Mouse (Mus musculus) midbrain, embryonic 14.5 days (tissue): ENCODE data around the gene Slc35f6. TPM values are rescaled to one million over a fixed set of nuclear protein-coding genes. Genes with fewer than 3 reads are reported as not detected.
A peak's percentile ranks its signal among the peaks of the same experiment; 100 is the strongest.
"Not testable (repeated sequence)": the region's sequence is repeated elsewhere in the genome, so short reads cannot be mapped to it uniquely, and the experiment has no call there.

Experiments used
- ATAC-seq: fragments of 200-750 bp; cut with Nextera tagmentation; 2 replicates; pipeline ENCODE4 v1.8.0; 2017; ENCODE audit warnings: moderate number of reproducible peaks, moderate library complexity; ENCODE audit not compliant: low FRiP score, low TSS enrichment
- DNase-seq: peaks from one replicate; pipeline ENCODE4 v3.0.0-alpha.2; 2015
- H3K27ac ChIP-seq: fragments of 300-500 bp; sonication (generic); replicated peaks from 2 replicates; pipeline ENCODE4 v1.5.1; 2014; ENCODE audit warnings: mild to moderate bottlenecking, low read depth, low read length, moderate library complexity
- H3K27me3 ChIP-seq: fragments of 300-500 bp; sonication (generic); 2 replicates; pipeline ENCODE4 v1.6.1; 2014; ENCODE audit warnings: low read length, control low read depth, mixed read lengths; ENCODE audit not compliant: control insufficient read depth, insufficient read depth
- H3K36me3 ChIP-seq: fragments of 300-500 bp; sonication (generic); 2 replicates; pipeline ENCODE4 v1.6.1; 2014; ENCODE audit warnings: low read length, control low read depth; ENCODE audit not compliant: control insufficient read depth, insufficient read depth
- H3K4me1 ChIP-seq: fragments of 300-500 bp; sonication (generic); 2 replicates; pipeline ENCODE4 v1.6.1; 2014; ENCODE audit warnings: mild to moderate bottlenecking, antibody characterized with exemption, low read length, control low read depth; ENCODE audit not compliant: control insufficient read depth, insufficient read depth
- H3K4me2 ChIP-seq: fragments of 300-500 bp; sonication (generic); 2 replicates; pipeline ENCODE4 v1.6.1; 2014; ENCODE audit warnings: mild to moderate bottlenecking, low read length, moderate library complexity
- H3K4me3 ChIP-seq: fragments of 300-500 bp; sonication (generic); replicated peaks from 2 replicates; pipeline ENCODE4 v1.5.1; 2014; ENCODE audit warnings: low read depth, low read length
- H3K9ac ChIP-seq: fragments of 300-500 bp; sonication (generic); replicated peaks from 2 replicates; pipeline ENCODE4 v1.6.1; 2014; ENCODE audit warnings: mild to moderate bottlenecking, low read length, moderate library complexity
- H3K9me3 ChIP-seq: fragments of 300-500 bp; sonication (generic); 2 replicates; pipeline ENCODE4 v1.6.1; 2016; ENCODE audit warnings: low read length, control low read depth, mixed read lengths; ENCODE audit not compliant: control insufficient read depth
- WGBS: fragments of 180-500 bp; shearing (Covaris S2); extraction: QIAGEN DNeasy Blood & Tissue Kit; methylation state at CpG from one replicate; pipeline ENCODE4 v1.1.7; 2014; 5-methylcytosine and 5-hydroxymethylcytosine counted together
- polyA plus RNA-seq: library from polyadenylated mRNA; unstranded; fragments of >200 nt; fragmentation: Nextera tagmentation; extraction: Ambion mirVana; gene quantifications from 2 replicates; pipeline ENCODE4 v1.2.1, GENCODE M21; 2014

Gene Slc35f6
- polyA plus RNA-seq, 1 experiment from 2014 or later, result 33.9 TPM

DNA sequence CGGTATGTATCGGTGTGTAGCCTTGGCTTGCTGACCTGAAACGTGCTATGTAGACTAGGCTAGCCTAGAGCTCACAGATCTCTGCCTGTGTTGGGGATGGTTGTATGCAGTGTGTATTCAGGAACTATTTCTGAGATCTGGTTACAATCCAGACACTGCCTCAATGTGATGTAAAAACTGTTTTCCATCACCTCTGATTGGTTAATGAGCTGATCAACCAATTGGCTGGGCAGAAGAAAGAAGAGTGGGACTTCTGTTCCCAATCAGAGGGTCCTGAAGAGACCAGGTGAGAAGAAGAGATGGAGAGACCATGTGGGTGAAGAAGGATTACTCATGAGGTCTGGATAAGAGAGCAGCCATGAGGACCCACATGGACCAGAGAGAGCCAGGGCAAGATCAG is 20.0 kb downstream of the Slc35f6 start:
- WGBS, result 8% methylated on average over 3 of the region's 3 CpGs

GRCm38 (mm10) chr5:30668637-30669495 is 21.1 kb downstream of the Slc35f6 start:
- no peak overlapping the region for H3K4me3 ChIP-seq
- ATAC-seq (no peak), DNase-seq (no peak)
- H3K9ac ChIP-seq, result no peak overlapping the region
- no peak overlapping the region for H3K4me2 ChIP-seq
- H3K9me3 ChIP-seq, result no peaks in the 10 kb centered on the region
- peaks cover 14% of the 10 kb centered on the region; the same call in 1 of the 2 replicates for H3K36me3 ChIP-seq
- 95% methylated on average over 9 of the region's 9 CpGs for WGBS
- H3K27me3 ChIP-seq, result no peaks in the 10 kb centered on the region
- 0 out of 2 replicates have a peak, but pooled peaks cover 6% of the 10 kb centered on the region for H3K4me1 ChIP-seq
- H3K27ac ChIP-seq, result no peak overlapping the region

More for the DNA sequence above, 20.0 kb downstream of the Slc35f6 start:
- no peak overlapping the region for H3K27ac ChIP-seq
- H3K4me1 ChIP-seq, result 0 out of 2 replicates have a peak, but pooled peaks cover 6% of the 10 kb centered on the region
- ATAC-seq (no peak), DNase-seq (no peak)
- peak overlapping the region; percentile 95 for H3K4me2 ChIP-seq
- 0 out of 2 replicates have a peak, but pooled peaks cover 6% of the 10 kb centered on the region for H3K36me3 ChIP-seq
- H3K27me3 ChIP-seq, result no peaks in the 10 kb centered on the region
- peak overlapping the region; percentile 69; the same call in 1 of the 2 replicates for H3K9ac ChIP-seq
- H3K4me3 ChIP-seq, result peak overlapping the region; percentile 74
- H3K9me3 ChIP-seq, result no peaks in the 10 kb centered on the region

GRCm38 (mm10) chr5:30669496-30669830 is 21.7 kb downstream of the Slc35f6 start:
- H3K27ac ChIP-seq, result no peak overlapping the region
- no peak overlapping the region for H3K4me2 ChIP-seq
- no peaks in the 10 kb centered on the region for H3K9me3 ChIP-seq
- no peak for DNase-seq
- no peak overlapping the region for H3K4me3 ChIP-seq
- WGBS, result 89% methylated on average over 3 of the region's 3 CpGs
- H3K9ac ChIP-seq, result no peak overlapping the region
- 0 out of 2 replicates have a peak, but pooled peaks cover 6% of the 10 kb centered on the region for H3K4me1 ChIP-seq
- no peak for ATAC-seq
- no peaks in the 10 kb centered on the region for H3K27me3 ChIP-seq
- peaks cover 14% of the 10 kb centered on the region; the same call in 1 of the 2 replicates for H3K36me3 ChIP-seq

GRCm38 (mm10) chr5:30670091-30670490 is 22.4 kb downstream of the Slc35f6 start:
- Histone ChIP-seq H3K4me2 (no peak overlapping the region), H3K27ac (no peak overlapping the region), H3K4me1 (0 out of 2 replicates have a peak, but pooled peaks cover 6% of the 10 kb centered on the region), H3K9ac (no peak overlapping the region), H3K36me3 (peaks cover 18% of the 10 kb centered on the region; the same call in 1 of the 2 replicates), H3K27me3 (no peaks in the 10 kb centered on the region), H3K9me3 (no peaks in the 10 kb centered on the region), H3K4me3 (no peak overlapping the region)
- DNase-seq, result no peak
- no peak for ATAC-seq
- 92% methylated on average over 7 of the region's 7 CpGs for WGBS

DNA sequence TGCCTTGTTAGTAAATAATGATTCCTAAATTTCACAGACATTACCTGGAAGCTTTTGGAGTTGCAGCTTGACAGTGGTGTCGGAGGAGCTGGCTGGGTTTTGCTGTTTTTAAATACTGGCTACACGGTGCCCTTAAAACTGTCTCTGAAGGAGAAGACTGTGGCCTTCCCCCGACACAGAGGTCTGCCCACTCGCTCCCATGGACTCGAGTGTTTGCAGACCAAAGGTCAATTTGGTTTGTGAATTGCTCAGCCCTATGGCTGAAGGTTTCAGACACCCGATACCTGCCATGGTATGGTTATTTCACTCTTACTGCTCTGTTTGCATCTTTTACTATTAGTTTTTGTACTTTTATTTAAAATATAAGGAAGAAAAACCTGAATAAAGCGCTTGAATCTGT is 26.3 kb downstream of the Slc35f6 start:
- Histone ChIP-seq H3K4me2 (no peak overlapping the region), H3K4me3 (no peak overlapping the region), H3K4me1 (no peaks in the 10 kb centered on the region), H3K27me3 (no peaks in the 10 kb centered on the region), H3K9me3 (no peaks in the 10 kb centered on the region), H3K36me3 (peaks cover 22% of the 10 kb centered on the region; the same call in 1 of the 2 replicates), H3K27ac (no peak overlapping the region), H3K9ac (no peak overlapping the region)
- no peak for DNase-seq
- no peak for ATAC-seq
- WGBS, result 87% methylated on average over 7 of the region's 7 CpGs

GRCm38 (mm10) chr5:30676800-30677199 is 29.1 kb downstream of the Slc35f6 start:
- Histone ChIP-seq H3K36me3 (peaks cover 22% of the 10 kb centered on the region; the same call in 1 of the 2 replicates), H3K4me2 (no peak overlapping the region), H3K9me3 (no peaks in the 10 kb centered on the region), H3K4me1 (no peaks in the 10 kb centered on the region), H3K27ac (no peak overlapping the region), H3K4me3 (no peak overlapping the region), H3K9ac (no peak overlapping the region), H3K27me3 (no peaks in the 10 kb centered on the region)
- ATAC-seq, result no peak
- DNase-seq, result no peak
- WGBS, result 85% methylated on average over 7 of the region's 7 CpGs

DNA sequence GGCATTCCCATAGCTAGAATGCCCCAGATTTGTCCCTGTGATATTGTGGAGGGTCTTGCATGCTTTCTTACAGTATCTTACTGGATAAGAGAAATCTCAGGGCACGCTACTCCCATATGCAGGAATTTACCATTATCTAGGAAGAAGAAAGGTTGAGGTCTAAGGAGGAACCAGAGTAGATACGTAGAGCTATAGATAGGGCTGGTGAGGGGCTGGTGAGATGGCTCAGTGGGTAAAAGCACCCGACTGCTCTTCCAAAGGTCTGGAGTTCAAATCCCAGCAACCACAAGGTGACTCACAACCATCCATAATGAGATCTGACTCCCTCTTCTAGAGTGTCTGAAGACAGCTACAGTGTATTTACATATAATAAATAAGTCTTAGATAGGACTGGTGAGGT is 30.3 kb downstream of the Slc35f6 start:
- not testable (repeated sequence) for H3K4me2 ChIP-seq, H3K4me1 ChIP-seq, DNase-seq, H3K27ac ChIP-seq, ATAC-seq, H3K9ac ChIP-seq, H3K4me3 ChIP-seq, H3K9me3 ChIP-seq, H3K27me3 ChIP-seq
- 96% methylated on average over 3 of the region's 3 CpGs for whole genome bisulfite sequencing
- H3K36me3 ChIP-seq, result peaks cover 13% of the 10 kb centered on the region; the same call in 1 of the 2 replicates

DNA sequence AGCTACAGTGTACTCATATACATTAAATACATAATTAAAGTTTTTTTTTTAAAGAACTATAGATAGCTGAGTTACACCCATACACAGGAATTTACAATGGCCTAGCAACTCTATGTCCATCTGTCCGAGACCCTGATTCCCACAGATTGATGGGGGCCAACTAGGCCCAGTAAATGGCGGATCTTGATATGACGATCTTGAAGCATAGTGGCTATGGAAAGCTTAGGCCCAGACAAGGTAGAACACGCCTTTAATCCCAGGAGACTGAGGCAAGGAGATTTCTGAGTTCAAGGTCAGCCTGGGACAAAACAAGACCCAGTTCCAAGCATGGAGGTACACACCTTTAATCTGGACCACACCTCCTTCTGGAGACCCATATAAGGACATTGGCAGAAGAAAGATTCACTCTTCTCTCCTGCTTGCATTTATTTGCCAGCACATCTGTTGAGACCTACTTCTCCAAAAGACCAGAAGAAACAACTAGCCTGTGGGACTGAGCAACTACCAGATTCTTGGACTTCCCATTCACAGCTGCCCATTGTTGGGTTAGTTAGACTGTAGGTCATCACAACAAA is 31.1 kb downstream of the Slc35f6 start:
- no peak overlapping the region for H3K4me2 ChIP-seq
- 95% methylated on average over 4 of the region's 4 CpGs for WGBS
- H3K27ac ChIP-seq, result no peak overlapping the region
- no peak for ATAC-seq
- H3K36me3 ChIP-seq, result 0 out of 2 replicates have a peak, but pooled peaks cover 8% of the 10 kb centered on the region
- no peaks in the 10 kb centered on the region for H3K9me3 ChIP-seq
- no peaks in the 10 kb centered on the region for H3K4me1 ChIP-seq
- DNase-seq, result no peak
- H3K4me3 ChIP-seq, result no peak overlapping the region
- H3K9ac ChIP-seq, result no peak overlapping the region
- no peaks in the 10 kb centered on the region for H3K27me3 ChIP-seq
